Mouse (Mus musculus) erythroblast, embryonic 14.5 days (primary cell): ENCODE results near the gene Syt3.

Source experiments
- GATA1 ChIP-seq: IDR thresholded peaks from 2 replicates; pipeline ENCODE4 v1.6.1; 2012; ENCODE audit warnings: low read length, inconsistent platforms, mixed read lengths
- TAL1 ChIP-seq: IDR thresholded peaks from 3 replicates; pipeline ENCODE4 v1.6.1; 2012; ENCODE audit warnings: low read length, inconsistent platforms, mixed read lengths

GRCm38 (mm10) chr7:44385720-44386119 lies 1.8 kb downstream of the Syt3 start, which contains the start of gene 1700008O03Rik:
- no peak for TF ChIP-seq GATA1
- TF ChIP-seq TAL1: no peak
